Comparison of ENCODE assay signal across 12 mouse cellular contexts in the genomic region with DNA sequence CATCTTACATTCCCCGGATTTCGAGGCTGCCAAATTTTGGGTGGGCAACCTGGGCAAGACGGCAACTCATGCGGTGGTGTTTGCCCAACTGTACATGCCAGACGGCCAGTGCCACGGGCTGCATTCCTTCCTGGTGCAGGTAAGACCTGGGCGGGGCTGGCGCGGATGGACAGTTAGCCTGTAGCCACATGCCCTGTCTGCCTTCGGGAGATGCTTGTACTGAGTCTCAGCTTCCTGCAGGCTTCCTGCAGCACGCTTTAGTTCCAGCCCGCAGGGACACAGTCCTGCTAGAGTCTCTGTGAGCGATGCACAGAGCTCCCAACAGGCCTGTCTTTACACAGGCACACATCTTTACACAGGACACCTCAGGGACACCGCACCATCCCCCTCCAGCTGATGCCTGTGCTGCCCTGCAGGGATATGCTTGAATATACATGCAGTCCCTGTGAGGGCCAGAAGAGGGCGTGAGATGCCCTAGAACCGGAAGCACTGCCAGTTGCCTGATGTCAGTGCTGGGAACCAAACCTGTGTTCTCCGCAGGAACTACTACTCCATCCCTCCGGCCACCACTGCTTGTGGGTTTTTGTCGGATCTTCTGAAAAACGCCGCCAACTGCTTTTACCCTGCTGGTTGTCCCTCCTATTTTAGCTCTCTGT. TPM values are rescaled to one million over a fixed set of nuclear protein-coding genes. Genes with fewer than 3 reads are reported as not detected.
DNase-seq lines count a peak whose midpoint lies in the region; ATAC-seq and TF ChIP-seq lines count a peak whose summit lies in the region.
"Had no signal": no experiment of that assay in that cellular context is flagged by ENCODE, and none has a peak within 500 bp of the region (broad histone marks: within the 10 kb centered on the region; RNA-seq: fewer than 3 reads in every experiment).

No protein-coding gene starts in this region.

- peaks cover 43% of the 10 kb centered on the region for H3K36me3 ChIP-seq in liver, postnatal 0 days (replicated peaks; ENCODE audit: insufficient read depth, low read length)
- H3K36me3 ChIP-seq in ES-Bruce4 (ENCODE audit: control insufficient read depth, insufficient read depth, low read length, poor library complexity, severe bottlenecking) = no peaks in the 10 kb centered on the region
- H3K36me3 ChIP-seq in kidney, embryonic 15.5 days = peaks cover 59% of the 10 kb centered on the region

- H3K4me2 ChIP-seq in liver, postnatal 0 days (ENCODE audit: low read depth, low read length) = no peak overlapping the region
- H3K4me2 ChIP-seq in kidney, embryonic 15.5 days = no peak overlapping the region
- H3K4me2 ChIP-seq: embryonic facial prominence, embryonic 13.5 days had no signal

- H3K27ac ChIP-seq in cerebellum, adult 2 months (ENCODE audit: insufficient read depth, low read length) = no peak overlapping the region
- H3K27ac ChIP-seq in liver, postnatal 0 days (ENCODE audit: low read depth) = no peak overlapping the region
- no peak overlapping the region for H3K27ac ChIP-seq in ES-Bruce4 (ENCODE audit: insufficient read depth, low read length)
- no peak overlapping the region for H3K27ac ChIP-seq in kidney, embryonic 15.5 days
- H3K27ac ChIP-seq: embryonic facial prominence, embryonic 13.5 days had no signal

- H3K9ac ChIP-seq in liver, postnatal 0 days (replicated peaks) = no peak overlapping the region
- H3K9ac ChIP-seq in ES-Bruce4 (ENCODE audit: low read depth, poor library complexity, severe bottlenecking) = no peak overlapping the region
- H3K9ac ChIP-seq in kidney, embryonic 15.5 days = no peak overlapping the region
- H3K9ac ChIP-seq: embryonic facial prominence, embryonic 13.5 days had no signal

- WGBS in cerebellum, adult 2 months = 86% methylated on average over 21 of the region's 21 CpGs
- WGBS in liver, postnatal 0 days (ENCODE audit: insufficient replicate concordance) = 81% methylated on average over 21 of the region's 21 CpGs
- 87% methylated on average over 21 of the region's 21 CpGs for WGBS in kidney, embryonic 15.5 days

- H3K4me3 ChIP-seq in cerebellum, adult 2 months (replicated peaks; ENCODE audit: insufficient read depth, low read depth, low read length) = no peak overlapping the region
- H3K4me3 ChIP-seq in liver, postnatal 0 days (ENCODE audit: low read depth, low read length) = no peak overlapping the region
- no peak overlapping the region for H3K4me3 ChIP-seq in ES-Bruce4 (ENCODE audit: low read depth, low read length)
- H3K4me3 ChIP-seq in kidney, embryonic 15.5 days (replicated peaks) = no peak overlapping the region
- H3K4me3 ChIP-seq: embryonic facial prominence, embryonic 13.5 days had no signal

- H3K9me3 ChIP-seq in liver, postnatal 0 days (ENCODE audit: low read length) = no peaks in the 10 kb centered on the region
- no peaks in the 10 kb centered on the region for H3K9me3 ChIP-seq in ES-Bruce4 (replicated peaks; ENCODE audit: control insufficient read depth, insufficient read depth, low read length, poor library complexity, severe bottlenecking)
- H3K9me3 ChIP-seq in kidney, embryonic 15.5 days (replicated peaks) = no peaks in the 10 kb centered on the region

- no peaks in the 10 kb centered on the region for H3K4me1 ChIP-seq in cerebellum, adult 2 months (ENCODE audit: control insufficient read depth, insufficient read depth, low read length)
- H3K4me1 ChIP-seq in liver, postnatal 0 days (ENCODE audit: insufficient read depth) = no peaks in the 10 kb centered on the region
- no peaks in the 10 kb centered on the region for H3K4me1 ChIP-seq in ES-Bruce4 (ENCODE audit: control insufficient read depth, insufficient read depth, low read length)
- 0 out of 2 replicates have a peak, but pooled peaks cover 3% of the 10 kb centered on the region for H3K4me1 ChIP-seq in kidney, embryonic 15.5 days
- H3K4me1 ChIP-seq: embryonic facial prominence, embryonic 13.5 days had no signal

- ATAC-seq in liver, postnatal 0 days = no peak
- ATAC-seq in kidney, embryonic 15.5 days (replicated peaks; ENCODE audit: low FRiP score) = no peak

- H3K27me3 ChIP-seq in cerebellum, adult 2 months (ENCODE audit: control insufficient read depth, insufficient read depth, low read length) = no peaks in the 10 kb centered on the region
- no peaks in the 10 kb centered on the region for H3K27me3 ChIP-seq in liver, postnatal 0 days (ENCODE audit: insufficient read depth, low read length)
- H3K27me3 ChIP-seq in ES-Bruce4 (ENCODE audit: control insufficient read depth, insufficient read depth, low read length, poor library complexity, severe bottlenecking) = no peaks in the 10 kb centered on the region
- no peaks in the 10 kb centered on the region for H3K27me3 ChIP-seq in kidney, embryonic 15.5 days
- H3K27me3 ChIP-seq: embryonic facial prominence, embryonic 13.5 days had no signal

- no peak for DNase-seq in cerebellum, adult 2 months
- DNase-seq in cerebellum, postnatal 14 days = no peak
- DNase-seq in liver, postnatal 0 days = no peak
- no peak for DNase-seq in liver
- DNase-seq in induced T-regulatory cell, adult 2 months (ENCODE audit: low read depth) = peak; percentile 42
- DNase-seq in c-Kit-positive CD71-positive TER-119-positive erythroid progenitor cells, embryonic 14.5 days (ENCODE audit: low spot score) = no peak
- DNase-seq: cerebellum, adult 8-10 months; heart, postnatal 10 days; lung, postnatal 14 days had no signal

- TF ChIP-seq POLR2A in cerebellum, adult 2 months (IDR thresholded peaks at IDR 0.05; ENCODE audit: borderline replicate concordance, insufficient read depth, low read length) = no peak
- TF ChIP-seq POLR2A in ES-Bruce4 (IDR thresholded peaks at IDR 0.05; ENCODE audit: insufficient read depth, low read length) = no peak

- TF ChIP-seq EP300 in liver, postnatal 0 days (IDR thresholded peaks at IDR 0.05; ENCODE audit: low read depth) = no peak
- no peak for TF ChIP-seq EP300 in ES-Bruce4 (IDR thresholded peaks at IDR 0.05; ENCODE audit: insufficient read depth, low read depth, low read length)

- 0 out of 2 replicates have a peak, but pooled peaks have one; percentile 7 for TF ChIP-seq CTCF in cerebellum, adult 2 months (IDR thresholded peaks at IDR 0.05; ENCODE audit: borderline replicate concordance, insufficient read depth, low read depth, low read length)
- peak; percentile 43 for TF ChIP-seq CTCF in liver, postnatal 0 days (IDR thresholded peaks at IDR 0.05; ENCODE audit: low read depth)
- peak; percentile 82 for TF ChIP-seq CTCF in ES-Bruce4 (IDR thresholded peaks at IDR 0.05; ENCODE audit: low read depth, low read length)

RNA-seq across cellular contexts. Expression of a gene that starts 9.4 kb away (rescaled TPM):
- 33.3 and 33.7 TPM in 2 replicates for polyA plus RNA-seq in cerebellum, adult 2 months (2012; rRNA removed)
- 4.0 and 4.3 TPM in 2 replicates for polyA plus RNA-seq in liver, postnatal 0 days (2015; fragmentation: Nextera tagmentation; extraction: Ambion mirVana)
- 11.4 and 15.1 TPM in 2 replicates for polyA plus RNA-seq in ES-Bruce4 (2011; ENCODE audit: insufficient read depth, insufficient read length, low read depth, missing spikeins)
- 12.1 and 12.5 TPM in 2 replicates for polyA plus RNA-seq in kidney, embryonic 15.5 days (2015; fragmentation: Nextera tagmentation; extraction: Ambion mirVana)

RNA-seq across cellular contexts. Expression of a gene that starts 17.3 kb away (rescaled TPM):
- polyA plus RNA-seq in cerebellum, adult 2 months (2012; rRNA removed) = 6.3 and 6.4 TPM in 2 replicates
- polyA plus RNA-seq in liver, postnatal 0 days (2015; fragmentation: Nextera tagmentation; extraction: Ambion mirVana) = 1.5 and 1.7 TPM in 2 replicates
- polyA plus RNA-seq in ES-Bruce4 (2011; ENCODE audit: insufficient read depth, insufficient read length, low read depth, missing spikeins) = 10.2 and 12.5 TPM in 2 replicates
- polyA plus RNA-seq in kidney, embryonic 15.5 days (2015; fragmentation: Nextera tagmentation; extraction: Ambion mirVana) = 8.3 and 10.1 TPM in 2 replicates

Comparison
In these comparisons a context has a peak if more than half of its experiments do, and no peak if none do; other contexts are left out.
1. CTCF ChIP-seq: peak in every context shown above with its lines; median percentile 82 in ES-Bruce4; 43 in liver, postnatal 0 days; 7 in cerebellum, adult 2 months.